Mouse (Mus musculus) heart, adult 11 months (tissue): ENCODE measurements around the gene Gm3187.
"Not testable (repeated sequence)": the region's sequence is repeated elsewhere in the genome, so short reads cannot be mapped to it uniquely, and the experiment has no call there.

ENCODE experiments used
- DNase-seq: peaks from one replicate; pipeline ENCODE4 v3.0.0; 2022

Gene Gm3187

GRCm38 (mm10) chr14:5483907-5484306 lies at the start of gene Gm3187:
TSS of gene Gm3187 (plus strand) at chr14:5484207.
- DNase-seq, result not testable (repeated sequence)

- not testable (repeated sequence) for DNase-seq
Measured at GRCm38 (mm10) chr14:5455367-5455766, 28.6 kb upstream of the Gm3187 start, which contains the start of gene Gm3194. TSS of gene Gm3194 (minus strand) at chr14:5455467.

GRCm38 (mm10) chr14:5460469-5460868 lies 23.5 kb upstream of the Gm3187 start:
- DNase-seq, result not testable (repeated sequence)

- not testable (repeated sequence) for DNase-seq
Measured at GRCm38 (mm10) chr14:5477730-5478129, 6.3 kb upstream of the Gm3187 start, which contains the start of gene Gm8246. TSS of gene Gm8246 (minus strand) at chr14:5477830.

GRCm38 (mm10) chr14:5501374-5501773 lies 17.4 kb downstream of the Gm3187 start, which contains the start of gene Gm3488:
TSS of gene Gm3488 (plus strand) at chr14:5501674.
- DNase-seq, result not testable (repeated sequence)

GRCm38 (mm10) chr14:5538196-5538595 lies 54.2 kb downstream of the Gm3187 start, which contains the start of gene Gm3532:
TSS of gene Gm3532 (plus strand) at chr14:5538496.
- not testable (repeated sequence) for DNase-seq
